Mouse (Mus musculus) E14TG2a.4 (cell line): Measurements from ENCODE around the gene Mef2c.

ENCODE experiments used
- CTCF ChIP-seq: conservative IDR thresholded peaks from 2 replicates; pipeline ENCODE4 v1.5.1; 2014; ENCODE audit warnings: low read length
- POU5F1 ChIP-seq: IDR thresholded peaks from 2 replicates; pipeline ENCODE4 v1.6.1; 2014; ENCODE audit warnings: low read length, borderline replicate concordance

GRCm38 (mm10) chr13:83566834-83567534 is 63.1 kb downstream of the Mef2c start:
- TF ChIP-seq CTCF, result no peak
- no peak for TF ChIP-seq POU5F1
